Mouse (Mus musculus) monocyte, adult 5-6 weeks (primary cell): ENCODE results near the gene Lrrc23. TPM values are rescaled to one million over a fixed set of nuclear protein-coding genes. Genes with fewer than 3 reads are reported as not detected.
"Not testable (repeated sequence)": the region's sequence is repeated elsewhere in the genome, so short reads cannot be mapped to it uniquely, and the experiment has no call there.

Source experiments
- ATAC-seq: fragments of 153-309, 156-312 bp; replicated peaks from 2 replicates; pipeline ENCODE4 v1.8.0; 2017; ENCODE audit warnings: mild to moderate bottlenecking; ENCODE audit not compliant: low TSS enrichment, insufficient number of reproducible peaks, severe bottlenecking, poor library complexity, low FRiP score
- total RNA-seq: library from RNA; stranded (forward); fragments of 200-1000, 200-491, 200-594 nt; gene quantifications from 3 replicates; pipeline ENCODE4 v1.2.3, GENCODE M21; 2017

Lrrc23 gene
- total RNA-seq, 1 experiment from 2014 or later: not detected

GRCm38 (mm10) chr6:124809052-124809774 is 29.7 kb upstream of the Lrrc23 start:
- ATAC-seq: peak; percentile 7; the same call in 1 of the 2 replicates

- ATAC-seq: 0 out of 2 replicates have a peak, but pooled peaks have one; percentile 7
These were observed 29.0 kb upstream of the Lrrc23 start, which contains the start of gene Spsb2 for GRCm38 (mm10) chr6:124808358-124809012. Gene Spsb2, plus strand, starts transcription at chr6:124808661.

- ATAC-seq: no peak
These were observed 28.4 kb upstream of the Lrrc23 start for GRCm38 (mm10) chr6:124807986-124808357.

GRCm38 (mm10) chr6:124807366-124807765 is 27.8 kb upstream of the Lrrc23 start:
- no peak for ATAC-seq

GRCm38 (mm10) chr6:124806446-124807140 is 27.1 kb upstream of the Lrrc23 start:
- ATAC-seq: no peak

GRCm38 (mm10) chr6:124805341-124806321 is 26.1 kb upstream of the Lrrc23 start:
- ATAC-seq: peak; percentile 83

- ATAC-seq: no peak
These were observed 24.8 kb upstream of the Lrrc23 start for GRCm38 (mm10) chr6:124804341-124804740.

GRCm38 (mm10) chr6:124803691-124804090 is 24.2 kb upstream of the Lrrc23 start:
- not testable (repeated sequence) for ATAC-seq

GRCm38 (mm10) chr6:124803061-124803460 is 23.5 kb upstream of the Lrrc23 start:
- no peak for ATAC-seq

- not testable (repeated sequence) for ATAC-seq
These were observed 22.9 kb upstream of the Lrrc23 start for GRCm38 (mm10) chr6:124802400-124802799.

- ATAC-seq: no peak
These were observed 16.7 kb upstream of the Lrrc23 start for GRCm38 (mm10) chr6:124796200-124796599.

- no peak for ATAC-seq
These were observed 16.3 kb upstream of the Lrrc23 start for GRCm38 (mm10) chr6:124795781-124796180.

GRCm38 (mm10) chr6:124791911-124792310 is 12.4 kb upstream of the Lrrc23 start:
- ATAC-seq: no peak

GRCm38 (mm10) chr6:124790121-124790520 is 10.6 kb upstream of the Lrrc23 start:
- no peak for ATAC-seq

GRCm38 (mm10) chr6:124789519-124789918 is 10.0 kb upstream of the Lrrc23 start:
- no peak for ATAC-seq

- no peak for ATAC-seq
These were observed 8.2 kb upstream of the Lrrc23 start for GRCm38 (mm10) chr6:124787722-124788121.

GRCm38 (mm10) chr6:124786756-124787420 is 7.4 kb upstream of the Lrrc23 start:
- ATAC-seq: no peak; the same call in 1 of the 2 replicates

- ATAC-seq: peak; percentile 69; the same call in 1 of the 2 replicates
These were observed 2.9 kb upstream of the Lrrc23 start for GRCm38 (mm10) chr6:124782436-124782835.
